In genomic region chr13:97282911-97283281, GRCm38 (mm10) we compare ENCODE assay signal across 11 mouse cellular contexts. TPM values are rescaled to one million over a fixed set of nuclear protein-coding genes. Genes with fewer than 3 reads are reported as not detected.
DNase-seq lines count a peak whose midpoint lies in the region; ATAC-seq and TF ChIP-seq lines count a peak whose summit lies in the region.
"Had no signal": no experiment of that assay in that cellular context is flagged by ENCODE, and none has a peak within 500 bp of the region (broad histone marks: within the 10 kb centered on the region; RNA-seq: fewer than 3 reads in every experiment).

No protein-coding gene starts in this region.

- H3K36me3 ChIP-seq in heart, embryonic 13.5 days = no peaks in the 10 kb centered on the region
- no peaks in the 10 kb centered on the region for H3K36me3 ChIP-seq in stomach, embryonic 14.5 days (ENCODE audit: control insufficient read depth, insufficient read depth, low read length)
- no peaks in the 10 kb centered on the region for H3K36me3 ChIP-seq in stomach, postnatal 0 days (ENCODE audit: control insufficient read depth, insufficient read depth, low read length)
- H3K36me3 ChIP-seq in limb, embryonic 12.5 days = no peaks in the 10 kb centered on the region
- H3K36me3 ChIP-seq: stomach, embryonic 15.5 days had no signal

- H3K4me1 ChIP-seq in heart, embryonic 13.5 days = peaks cover 10% of the 10 kb centered on the region
- H3K4me1 ChIP-seq in stomach, embryonic 14.5 days (ENCODE audit: control insufficient read depth, insufficient read depth, low read length) = peaks cover 7% of the 10 kb centered on the region; the same call in 1 of the 2 replicates
- no peaks in the 10 kb centered on the region for H3K4me1 ChIP-seq in stomach, postnatal 0 days (replicated peaks; ENCODE audit: control insufficient read depth, insufficient read depth)
- peaks cover 16% of the 10 kb centered on the region for H3K4me1 ChIP-seq in limb, embryonic 12.5 days (replicated peaks)

- H3K4me3 ChIP-seq in heart, embryonic 13.5 days = peak overlapping the region; percentile 41
- H3K4me3 ChIP-seq in stomach, embryonic 14.5 days (ENCODE audit: low read depth, low read length) = no peak overlapping the region
- no peak overlapping the region for H3K4me3 ChIP-seq in stomach, postnatal 0 days (ENCODE audit: low read depth, low read length)
- H3K4me3 ChIP-seq in limb, embryonic 12.5 days (replicated peaks) = peak overlapping the region; percentile 29; the same call in 1 of the 2 replicates

- DNase-seq in heart, adult 8-10 months (ENCODE audit: low spot score) = no peak
- no peak for DNase-seq in stomach, postnatal 0 days (ENCODE audit: low spot score)
- no peak for DNase-seq in frontal cortex, adult 2 months (ENCODE audit: extremely low spot score in 1 of 2, low spot score in 1 of 2)
- DNase-seq in right cerebral cortex, postnatal 10 days (ENCODE audit: low spot score in 2 of 2) = no peak
- DNase-seq in T-cell, adult 2 months (ENCODE audit: low spot score) = no peak
- DNase-seq: kidney, adult 8-10 months had no signal

- no peak overlapping the region for H3K27ac ChIP-seq in heart, embryonic 13.5 days (replicated peaks)
- H3K27ac ChIP-seq in stomach, embryonic 14.5 days (ENCODE audit: low read length) = no peak overlapping the region
- no peak overlapping the region for H3K27ac ChIP-seq in stomach, postnatal 0 days (replicated peaks)
- no peak overlapping the region for H3K27ac ChIP-seq in limb, embryonic 12.5 days
- H3K27ac ChIP-seq: macrophage had no signal

- TF ChIP-seq EP300 in stomach, postnatal 0 days (optimal IDR thresholded peaks at IDR 0.05) = no peak

- peak overlapping the region; percentile 72 for H3K4me2 ChIP-seq in heart, embryonic 13.5 days
- H3K4me2 ChIP-seq in stomach, embryonic 14.5 days (replicated peaks; ENCODE audit: low read depth, low read length) = peak overlapping the region; percentile 11; the same call in 1 of the 2 replicates
- no peak overlapping the region for H3K4me2 ChIP-seq in stomach, postnatal 0 days (replicated peaks; ENCODE audit: low read depth)
- H3K4me2 ChIP-seq in limb, embryonic 12.5 days = peak overlapping the region; percentile 60

- no peaks in the 10 kb centered on the region for H3K9me3 ChIP-seq in heart, embryonic 13.5 days
- H3K9me3 ChIP-seq in stomach, embryonic 14.5 days (ENCODE audit: control insufficient read depth, low read depth, low read length) = no peaks in the 10 kb centered on the region
- no peaks in the 10 kb centered on the region for H3K9me3 ChIP-seq in stomach, postnatal 0 days (ENCODE audit: control insufficient read depth, low read length)
- H3K9me3 ChIP-seq in limb, embryonic 12.5 days = no peaks in the 10 kb centered on the region
- H3K9me3 ChIP-seq: stomach, embryonic 15.5 days had no signal

- H3K27me3 ChIP-seq in heart, embryonic 13.5 days (replicated peaks) = peaks cover 19% of the 10 kb centered on the region
- no peaks in the 10 kb centered on the region for H3K27me3 ChIP-seq in stomach, embryonic 14.5 days (ENCODE audit: control insufficient read depth, insufficient read depth, low read length)
- no peaks in the 10 kb centered on the region for H3K27me3 ChIP-seq in stomach, postnatal 0 days (ENCODE audit: control insufficient read depth, insufficient read depth, low read length)
- peaks cover 34% of the 10 kb centered on the region for H3K27me3 ChIP-seq in limb, embryonic 12.5 days
- H3K27me3 ChIP-seq: stomach, embryonic 15.5 days had no signal

- H3K9ac ChIP-seq in heart, embryonic 13.5 days = peak overlapping the region; percentile 55; the same call in 1 of the 2 replicates
- H3K9ac ChIP-seq in stomach, embryonic 14.5 days (replicated peaks; ENCODE audit: low read depth, low read length) = no peak overlapping the region
- no peak overlapping the region for H3K9ac ChIP-seq in stomach, postnatal 0 days (ENCODE audit: low read length)
- H3K9ac ChIP-seq in limb, embryonic 12.5 days (replicated peaks) = no peak overlapping the region
- H3K9ac ChIP-seq: stomach, embryonic 15.5 days had no signal

- no peak for ATAC-seq in heart, embryonic 13.5 days (ENCODE audit: extremely low read depth, insufficient number of reproducible peaks, low FRiP score, low TSS enrichment)
- no peak for ATAC-seq in stomach, embryonic 14.5 days (ENCODE audit: insufficient number of reproducible peaks, insufficient read depth, low FRiP score, low read depth)
- ATAC-seq in stomach, postnatal 0 days (ENCODE audit: low FRiP score, low TSS enrichment) = no peak
- no peak for ATAC-seq in limb, embryonic 12.5 days (ENCODE audit: insufficient number of reproducible peaks, insufficient read depth, low FRiP score, low TSS enrichment, low read depth)

- TF ChIP-seq CTCF in stomach, postnatal 0 days (IDR thresholded peaks at IDR 0.05; ENCODE audit: low read depth) = no peak

- 13% methylated on average over 9 of the region's 9 CpGs for WGBS in heart, embryonic 13.5 days
- 6% methylated on average over 9 of the region's 9 CpGs for WGBS in stomach, embryonic 14.5 days
- WGBS in stomach, postnatal 0 days = 11% methylated on average over 9 of the region's 9 CpGs
- WGBS in limb, embryonic 12.5 days = 5% methylated on average over 9 of the region's 9 CpGs

RNA-seq across cellular contexts. Expression of gene Enc1, which starts 42.0 kb away (rescaled TPM):
- 4.0 TPM in 2 replicates for polyA plus RNA-seq in heart, embryonic 13.5 days (2015; fragmentation: Nextera tagmentation; extraction: Ambion mirVana)
- total RNA-seq in heart, adult 8-10 months (2022) = 1 to 10 TPM; 3.6 to 7.0 (median 4.7) TPM
- 7.9 and 9.2 TPM in 2 replicates for polyA plus RNA-seq in stomach, embryonic 14.5 days (2014; fragmentation: Nextera tagmentation; extraction: Ambion mirVana)
- polyA plus RNA-seq in stomach, postnatal 0 days (2015; fragmentation: Nextera tagmentation; extraction: Ambion mirVana) = 3.3 and 3.5 TPM in 2 replicates
- 5.8 and 6.8 TPM in 2 replicates for polyA plus RNA-seq in limb, embryonic 12.5 days (2016; fragmentation: Nextera tagmentation; extraction: Ambion mirVana)
- 204 and 210 TPM in 2 replicates for polyA plus RNA-seq in frontal cortex, adult 2 months (2012; rRNA removed)

Comparison
In these comparisons a context has a peak if more than half of its experiments do, and no peak if none do; other contexts are left out.
1. H3K4me3 ChIP-seq: peak in heart, embryonic 13.5 days (single experiment) and limb, embryonic 12.5 days (single experiment); none in stomach, embryonic 14.5 days (single experiment) and stomach, postnatal 0 days (single experiment).
2. RNA of gene Enc1, which starts 42.0 kb away (polyA plus RNA-seq): 204 to 210 TPM in frontal cortex, adult 2 months; 7.9 to 9.2 TPM in stomach, embryonic 14.5 days, 5.8 to 6.8 TPM in limb, embryonic 12.5 days, 4.0 TPM in heart, embryonic 13.5 days and 3.3 to 3.5 TPM in stomach, postnatal 0 days; every median in the first group is over 10 times any median in the second.